Mouse (Mus musculus) E14TG2a.4 (cell line): ENCODE measurements around the gene Gstp1.
"Not testable (repeated sequence)": the region's sequence is repeated elsewhere in the genome, so short reads cannot be mapped to it uniquely, and the experiment has no call there.

Experiments used
- CTCF ChIP-seq: conservative IDR thresholded peaks from 2 replicates; pipeline ENCODE4 v1.5.1; 2014; ENCODE audit warnings: low read length
- NANOG ChIP-seq: IDR thresholded peaks from 2 replicates; pipeline ENCODE4 v1.6.1; 2014; ENCODE audit warnings: borderline replicate concordance, low read length, mixed read lengths

DNA sequence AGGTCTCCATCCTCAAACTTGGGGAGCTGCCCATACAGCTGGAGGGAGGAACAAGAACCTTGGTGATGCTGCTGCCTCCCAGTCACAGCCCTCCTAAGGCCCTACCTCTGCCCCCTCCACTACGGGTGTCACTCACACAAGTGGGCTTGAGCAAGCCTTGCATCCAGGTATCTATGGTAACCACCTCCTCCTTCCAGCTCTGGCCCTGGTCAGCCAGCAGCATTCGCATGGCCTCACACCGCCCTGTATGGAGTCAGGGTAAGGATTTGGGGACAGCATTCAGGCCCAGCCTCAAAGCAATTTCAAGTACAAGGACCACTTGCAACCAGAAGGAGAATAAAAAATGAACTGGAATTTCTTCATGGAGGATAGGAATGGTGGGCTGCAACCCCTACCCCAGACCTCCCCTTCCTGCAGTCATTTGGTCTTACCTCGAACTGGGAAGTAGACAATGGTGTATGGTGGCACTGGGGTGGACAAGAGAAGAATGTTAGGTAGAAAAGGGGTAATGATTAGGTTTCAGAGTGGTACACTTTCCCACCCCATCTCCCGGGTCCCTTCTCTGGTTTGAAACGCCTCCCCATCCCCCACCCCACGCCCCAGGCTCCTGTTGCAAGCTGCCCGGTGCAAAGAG, 514 bp downstream of the Gstp1 start:
- not testable (repeated sequence) for TF ChIP-seq CTCF, NANOG
